Comparison of ENCODE assay signal across 15 mouse cellular contexts in genomic region chr16:11784354-11784753, GRCm38 (mm10).
"Had no signal": no experiment of that assay in that cellular context is flagged by ENCODE, and none has a peak within 500 bp of the region (broad histone marks: within the 10 kb centered on the region; RNA-seq: fewer than 3 reads in every experiment).

No protein-coding gene starts in this region.

- H3K4me3 ChIP-seq: layer of hippocampus, adult 2 months; liver, embryonic 13.5 days; midbrain, embryonic 12.5 days; myocyte; neural tube, embryonic 13.5 days had no signal

- ATAC-seq: midbrain, embryonic 16.5 days had no signal

- DNase-seq: kidney, adult 2 months; kidney, postnatal 25 days; layer of hippocampus, adult 9-11 months; liver, embryonic 13.5 days; lung, adult 2 months; lung, postnatal 14 days; lung, postnatal 4 days; right cerebral cortex, postnatal 25 days; thymus, postnatal 25 days had no signal

- H3K4me1 ChIP-seq: midbrain, embryonic 12.5 days; neural tube, embryonic 13.5 days had no signal

- H3K27ac ChIP-seq: kidney, postnatal 0 days; layer of hippocampus, adult 2 months; liver, embryonic 13.5 days; midbrain, embryonic 12.5 days; neural tube, embryonic 13.5 days had no signal

- H3K36me3 ChIP-seq: liver, embryonic 13.5 days; midbrain, embryonic 12.5 days; neural tube, embryonic 13.5 days had no signal

- H3K27me3 ChIP-seq: liver, embryonic 13.5 days; midbrain, embryonic 12.5 days; neural tube, embryonic 13.5 days had no signal

- H3K9me3 ChIP-seq: liver, embryonic 13.5 days; midbrain, embryonic 12.5 days; neural tube, embryonic 13.5 days had no signal

- H3K9ac ChIP-seq: liver, embryonic 13.5 days; midbrain, embryonic 12.5 days; neural tube, embryonic 13.5 days had no signal
